Comparison of ENCODE assay signal across 16 mouse cellular contexts in the genomic region with DNA sequence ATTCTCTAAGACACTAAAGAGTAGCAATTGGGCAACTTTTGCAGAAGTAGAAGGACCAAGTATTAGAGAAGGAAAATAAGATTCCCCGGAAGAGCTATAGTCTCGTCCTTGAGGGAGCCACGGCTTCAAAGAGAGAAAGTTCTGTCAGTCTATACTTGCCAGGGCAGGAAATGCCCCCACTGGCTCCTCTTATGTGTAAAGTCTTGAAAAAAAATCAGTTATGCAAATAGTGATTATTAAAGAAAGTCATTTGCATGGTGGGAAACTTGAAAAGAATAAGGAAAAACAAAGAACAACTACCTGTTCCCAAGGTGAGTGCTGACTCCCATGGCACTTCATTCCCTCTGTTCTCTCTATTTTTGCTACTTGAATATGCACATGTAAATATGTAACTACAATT.
"Had no signal": no experiment of that assay in that cellular context is flagged by ENCODE, and none has a peak within 500 bp of the region (broad histone marks: within the 10 kb centered on the region; RNA-seq: fewer than 3 reads in every experiment).

No protein-coding gene starts in this region.

- H3K27ac ChIP-seq: limb, embryonic 13.5 days; liver, embryonic 15.5 days; macrophage; midbrain, embryonic 15.5 days; neural tube, embryonic 13.5 days had no signal

- H3K4me3 ChIP-seq: limb, embryonic 13.5 days; liver, embryonic 15.5 days; megakaryocyte, embryonic 14.5 days; midbrain, embryonic 15.5 days; neural tube, embryonic 13.5 days had no signal

- H3K27me3 ChIP-seq: limb, embryonic 13.5 days; liver, embryonic 15.5 days; megakaryocyte, embryonic 14.5 days; midbrain, embryonic 15.5 days; neural tube, embryonic 13.5 days had no signal

- ATAC-seq: intestine, postnatal 0 days; midbrain, embryonic 15.5 days had no signal

- H3K4me1 ChIP-seq: megakaryocyte, embryonic 14.5 days; midbrain, embryonic 15.5 days had no signal

- H3K36me3 ChIP-seq: limb, embryonic 13.5 days; liver, embryonic 15.5 days; midbrain, embryonic 15.5 days; neural tube, embryonic 13.5 days had no signal

- H3K9me3 ChIP-seq: limb, embryonic 13.5 days; liver, embryonic 15.5 days; megakaryocyte, embryonic 14.5 days; midbrain, embryonic 15.5 days; neural tube, embryonic 13.5 days had no signal

- DNase-seq: kidney, adult 8-10 months; kidney, postnatal 25 days; left cerebral cortex, postnatal 4 days; lung, embryonic 14.5 days; lung, postnatal 14 days; retina, postnatal 1 day; right cerebral cortex, postnatal 25 days; thymus, adult 2 months; thymus, postnatal 25 days had no signal
